Mouse (Mus musculus): ENCODE results near the gene Proser2.

Gene Proser2

DNA sequence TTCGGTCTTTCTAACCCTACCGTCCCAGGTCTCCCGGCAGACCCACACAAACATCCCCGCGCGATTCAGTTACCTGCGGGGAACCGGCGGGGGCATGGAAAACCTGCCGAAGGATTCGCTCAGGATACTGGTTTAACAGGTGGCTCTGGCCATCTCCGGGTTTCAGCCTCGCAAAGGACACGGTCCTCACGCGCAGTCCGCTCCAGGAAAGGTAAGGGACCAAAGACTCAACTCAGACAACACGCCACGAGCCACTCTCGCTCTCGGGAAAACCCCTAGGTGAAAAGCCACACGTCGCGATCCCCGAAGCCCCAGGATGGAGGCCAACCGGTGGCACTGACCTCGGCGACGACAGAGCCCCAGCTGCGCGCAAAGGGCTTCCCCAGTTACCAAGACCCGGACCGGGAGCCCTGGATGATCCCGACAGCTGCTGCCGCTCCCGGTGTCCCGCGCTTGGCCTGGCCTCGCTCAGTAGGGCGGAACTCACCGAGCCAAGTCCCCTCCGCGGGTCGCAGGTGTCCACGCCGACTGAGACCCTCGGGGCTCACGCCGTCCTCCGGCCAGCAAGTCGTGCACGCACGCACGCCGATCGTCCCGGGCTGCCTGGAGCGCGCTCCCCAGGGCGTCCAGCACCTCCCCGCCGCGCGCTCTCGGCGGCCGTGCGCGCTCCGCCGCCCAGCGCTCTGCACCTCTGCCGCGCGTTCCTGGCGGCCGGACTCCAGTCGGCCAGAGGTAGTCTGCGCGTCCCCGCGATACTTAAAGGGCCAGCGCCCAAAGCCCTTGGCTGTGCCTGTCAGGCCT, at the start of gene Proser2:
Proser2 (minus strand) TSS at position 657 of the 801 bp plus-strand sequence.
- peak; percentile 78 to 81 for DNase-seq (ENCODE audit: low spot score in 2 of 2)

DNA sequence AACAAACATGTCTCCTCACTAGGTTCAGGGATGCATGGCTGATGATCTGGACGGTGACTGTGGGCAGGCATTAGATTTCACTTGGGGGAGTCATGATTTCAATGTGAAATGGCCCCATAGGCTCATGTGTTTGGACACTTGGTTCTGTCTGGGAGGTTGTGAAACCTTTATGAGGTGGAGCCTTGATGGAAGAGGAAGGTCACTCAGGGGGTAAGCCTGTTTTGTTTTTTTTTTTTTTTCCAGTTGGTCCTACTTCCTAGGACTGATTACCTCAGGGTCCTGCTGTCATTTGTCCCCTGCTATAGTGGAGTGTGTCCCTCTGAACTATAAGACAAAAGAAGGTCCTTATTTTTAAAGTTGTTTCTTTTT, 49.7 kb upstream of the Proser2 start:
- DNase-seq (ENCODE audit: low spot score in 2 of 2), result no peak

DNA sequence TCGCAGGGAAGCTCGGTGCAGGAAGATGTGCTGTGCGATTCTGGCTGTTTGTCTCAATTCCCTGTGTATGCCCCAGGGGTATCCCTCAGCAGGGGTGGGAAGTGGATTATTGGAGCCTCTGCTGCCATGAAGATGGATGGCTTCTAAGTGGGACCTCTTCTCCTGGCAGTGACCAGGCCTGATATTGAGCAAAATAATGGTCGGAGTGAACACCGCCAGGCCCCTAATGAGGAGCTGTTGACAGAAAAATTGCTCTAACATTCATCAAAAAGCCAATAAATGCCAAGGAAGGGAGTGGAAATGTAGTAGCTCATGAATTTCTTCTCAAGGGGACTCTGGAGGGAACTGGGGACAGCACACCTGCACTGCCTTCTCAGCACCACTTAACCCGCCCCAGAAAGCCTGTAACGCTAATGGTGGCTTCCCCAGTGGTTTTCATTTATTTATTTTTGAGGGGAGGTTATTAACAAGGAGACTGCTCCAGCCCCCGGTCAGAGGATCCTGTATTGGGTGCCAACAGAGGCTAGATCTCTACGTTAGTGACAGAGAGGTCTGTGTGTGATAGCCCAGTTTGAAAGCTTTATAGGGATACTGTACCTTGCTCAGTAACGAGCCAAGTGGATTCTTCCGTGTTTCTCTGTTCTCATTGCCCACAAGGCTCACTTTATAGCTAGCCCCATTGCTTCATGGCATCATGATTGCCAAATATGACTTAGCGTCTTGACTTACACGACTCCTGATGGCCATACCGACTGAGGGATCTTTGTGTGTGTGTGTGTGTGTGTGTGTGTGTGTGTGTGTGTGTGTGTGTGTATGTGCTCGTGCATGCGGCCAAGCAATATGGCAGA, 49.1 kb upstream of the Proser2 start:
- DNase-seq (ENCODE audit: low spot score in 2 of 2), result no peak

DNA sequence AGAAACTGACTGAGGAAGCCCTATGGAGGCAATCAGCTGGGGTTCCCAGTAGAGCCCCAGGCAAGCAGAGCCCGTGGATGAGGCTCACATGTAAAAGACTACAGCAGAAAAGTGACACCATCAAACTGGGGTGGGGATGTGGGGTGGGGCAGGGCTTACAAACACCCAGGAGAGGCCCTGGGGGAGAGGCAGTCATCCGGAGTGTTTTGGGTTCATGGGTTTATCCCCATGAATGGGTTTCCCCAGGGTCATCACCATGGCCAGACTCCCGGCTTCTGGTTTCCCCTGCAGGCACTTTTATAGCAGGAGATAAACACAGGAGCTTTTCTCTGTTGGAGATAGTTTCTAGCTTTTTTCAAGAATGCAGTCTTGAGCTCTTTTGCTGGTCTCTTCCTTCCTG, 43.0 kb upstream of the Proser2 start:
- no peak for DNase-seq (ENCODE audit: low spot score in 2 of 2)

DNA sequence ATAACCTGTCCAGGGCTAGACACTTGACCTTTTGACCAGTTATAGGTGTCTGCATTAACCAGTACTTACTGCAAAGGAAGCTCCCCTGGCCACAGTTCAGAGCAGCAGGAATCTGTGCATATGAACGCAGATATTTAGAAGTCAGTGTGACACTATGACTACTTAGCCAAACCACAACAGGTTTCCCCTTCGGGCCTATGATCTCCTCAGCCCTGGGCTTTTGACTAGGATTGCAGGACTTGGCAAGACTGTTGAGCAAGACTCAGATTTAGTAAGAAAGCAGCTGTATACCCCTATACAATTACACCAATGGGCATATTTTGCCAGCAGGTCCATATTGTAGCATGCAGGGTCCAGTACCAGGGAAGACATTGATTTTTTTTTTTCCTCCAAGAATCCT, 38.5 kb upstream of the Proser2 start:
- DNase-seq (ENCODE audit: low spot score in 2 of 2), result no peak

DNA sequence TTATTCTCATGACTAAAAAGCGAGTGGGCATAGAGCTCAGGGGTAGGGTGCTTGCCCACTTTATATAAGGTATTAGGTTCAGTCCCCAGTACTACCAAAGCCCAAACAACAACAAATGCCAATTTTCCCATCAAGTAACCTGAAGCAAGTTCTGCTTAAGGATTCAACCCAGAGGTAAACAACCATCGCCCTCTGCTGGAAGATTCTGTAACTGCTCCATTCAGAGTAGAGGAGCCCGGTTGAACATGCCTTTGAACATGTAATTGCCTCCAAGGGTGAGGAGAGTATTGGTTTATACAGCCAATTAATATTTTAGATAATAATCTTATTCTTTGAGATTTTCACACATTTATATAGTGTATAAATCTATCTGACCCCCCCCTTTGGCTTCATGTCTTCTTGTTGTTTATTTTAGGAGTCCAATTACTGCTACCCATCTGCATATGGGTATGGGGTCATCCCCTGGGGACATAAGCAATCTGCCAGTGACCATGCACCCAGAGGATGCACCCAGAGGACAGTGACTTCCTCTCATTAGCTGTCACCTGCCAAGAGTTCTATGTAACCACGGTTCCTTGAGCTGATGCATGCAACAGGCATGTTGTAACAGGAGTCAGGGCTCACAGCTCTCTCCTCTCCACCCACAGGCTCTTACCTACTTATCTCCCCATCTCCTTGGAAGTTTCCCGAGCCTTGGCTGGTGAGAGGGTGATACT, 38.0 kb upstream of the Proser2 start:
- DNase-seq (ENCODE audit: low spot score in 2 of 2), result peak; percentile 19 to 59

DNA sequence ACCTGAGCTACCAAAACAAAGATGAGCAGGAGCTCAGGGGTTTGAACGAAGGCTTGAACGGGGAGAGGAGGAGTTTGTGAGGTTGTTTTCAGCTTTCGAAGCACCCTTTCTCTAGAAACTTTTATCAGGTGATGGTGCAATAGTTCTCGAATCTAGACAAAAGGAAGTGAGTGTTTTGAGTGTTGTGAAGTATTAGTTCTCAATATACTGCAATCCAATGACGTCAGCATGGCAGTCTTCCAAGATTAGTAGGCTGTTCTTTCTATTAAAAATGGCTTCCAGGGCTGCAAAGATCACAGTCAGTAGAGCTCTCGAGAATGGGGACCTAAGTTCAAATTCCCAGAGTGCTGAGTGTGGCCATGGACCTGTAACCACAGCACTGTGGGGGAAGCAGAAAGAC, 35.8 kb upstream of the Proser2 start:
- DNase-seq (ENCODE audit: low spot score in 2 of 2), result peak; percentile 10 to 12

DNA sequence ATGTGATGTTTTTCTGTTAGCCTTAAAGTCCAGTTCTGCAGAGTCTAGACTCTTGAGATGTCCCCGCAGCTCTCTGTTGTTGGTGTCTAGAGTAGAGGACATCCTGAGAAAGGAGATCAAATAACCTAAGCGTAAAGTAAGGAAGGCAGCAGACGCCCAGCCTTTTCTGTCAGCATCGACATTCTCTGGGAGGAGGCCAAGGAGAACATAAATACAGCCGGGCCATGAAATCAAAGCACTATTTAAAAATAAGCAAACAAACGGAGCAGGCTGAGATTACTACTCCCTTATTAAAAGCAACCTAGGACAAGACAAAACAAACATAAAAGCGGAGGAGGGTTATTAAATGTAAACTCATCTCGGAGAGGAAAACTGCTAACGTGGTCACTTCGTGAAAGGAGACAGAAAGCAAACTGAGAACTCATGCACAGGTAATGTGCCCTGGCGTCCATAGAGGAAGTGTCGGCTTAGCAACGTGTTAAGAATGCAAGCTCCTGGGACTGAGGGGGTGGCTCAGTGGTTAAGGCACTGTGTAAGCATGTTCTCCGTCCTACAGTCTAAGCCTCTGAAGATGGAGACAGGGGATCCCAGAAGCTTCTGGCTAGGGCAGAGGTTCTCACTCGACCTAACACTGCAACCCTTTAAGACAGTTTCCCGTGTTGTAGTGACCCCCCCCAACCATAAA, 34.7 kb upstream of the Proser2 start:
- DNase-seq (ENCODE audit: low spot score in 2 of 2), result no peak

DNA sequence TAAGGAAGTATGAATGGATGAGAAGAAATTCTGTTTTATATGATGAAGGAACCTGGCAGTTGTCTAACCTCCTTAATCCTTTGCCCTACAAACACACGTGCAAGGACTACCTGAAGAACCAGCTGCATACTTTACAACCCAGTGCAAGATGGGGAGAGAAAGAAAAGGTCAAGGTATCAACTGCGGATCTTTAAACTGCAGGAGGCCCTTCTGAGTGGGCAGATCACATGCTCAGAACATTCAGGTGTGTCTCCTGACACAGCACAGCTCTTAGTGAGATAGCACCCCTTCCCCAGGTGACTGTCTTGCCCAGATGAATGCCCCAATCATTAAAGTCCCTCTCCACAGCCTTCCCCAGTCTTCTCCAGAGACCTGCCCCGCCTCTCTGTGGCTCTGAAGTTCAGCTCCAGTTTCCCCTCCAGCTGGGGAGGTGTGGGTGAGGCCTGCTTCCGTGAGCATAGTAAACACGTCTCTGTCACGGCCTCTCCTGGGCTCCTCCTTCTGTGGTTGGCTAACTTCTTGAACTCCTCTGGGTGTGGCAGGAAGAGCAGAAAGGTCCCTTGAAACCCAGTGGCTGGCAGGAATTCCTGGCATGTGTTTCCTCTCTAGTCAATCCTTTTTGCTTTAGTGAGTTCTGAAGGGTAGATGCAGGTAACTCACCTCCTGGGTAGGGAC, 32.5 kb upstream of the Proser2 start:
- DNase-seq (ENCODE audit: low spot score in 2 of 2), result peak; percentile 4 to 9

DNA sequence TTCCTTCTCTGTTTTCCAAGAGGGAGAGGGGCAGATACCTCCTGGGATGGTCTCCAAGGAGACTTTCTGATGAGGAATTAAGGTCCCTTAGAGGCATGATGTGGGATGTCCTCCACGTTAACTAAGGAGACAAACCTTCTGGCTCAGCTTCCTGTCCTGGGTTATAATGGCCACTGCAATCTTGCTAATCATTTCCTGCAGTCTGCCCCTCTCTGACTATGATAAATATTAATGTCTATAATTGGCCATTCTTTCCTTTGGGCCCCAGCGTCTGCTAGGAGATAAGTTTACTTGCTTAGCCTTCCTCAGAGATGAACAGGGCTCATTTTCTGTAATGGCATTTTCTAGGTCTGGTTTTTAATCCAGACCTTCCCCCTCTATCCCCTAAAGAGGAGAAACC, 29.7 kb upstream of the Proser2 start:
- no peak for DNase-seq (ENCODE audit: low spot score in 2 of 2)

DNA sequence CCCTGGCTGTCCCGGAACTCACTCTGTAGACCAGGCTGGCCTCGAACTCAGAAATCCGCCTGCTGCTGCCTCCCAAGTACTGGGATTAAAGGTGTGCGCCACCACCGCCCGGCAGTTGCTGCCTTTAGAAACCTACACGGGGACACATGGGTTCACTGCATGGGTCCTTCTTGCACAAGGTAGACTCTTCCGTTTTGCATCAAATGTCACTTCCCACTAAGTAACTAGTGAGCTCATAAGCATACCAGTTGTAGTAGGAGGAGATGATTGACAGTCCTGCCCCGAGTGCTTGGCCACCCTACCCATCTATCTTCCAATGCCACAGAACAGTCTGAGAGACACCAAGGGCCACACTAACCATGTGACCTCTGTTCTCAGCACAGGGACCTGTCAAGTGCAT, 29.2 kb upstream of the Proser2 start:
- no peak for DNase-seq (ENCODE audit: low spot score in 2 of 2)

DNA sequence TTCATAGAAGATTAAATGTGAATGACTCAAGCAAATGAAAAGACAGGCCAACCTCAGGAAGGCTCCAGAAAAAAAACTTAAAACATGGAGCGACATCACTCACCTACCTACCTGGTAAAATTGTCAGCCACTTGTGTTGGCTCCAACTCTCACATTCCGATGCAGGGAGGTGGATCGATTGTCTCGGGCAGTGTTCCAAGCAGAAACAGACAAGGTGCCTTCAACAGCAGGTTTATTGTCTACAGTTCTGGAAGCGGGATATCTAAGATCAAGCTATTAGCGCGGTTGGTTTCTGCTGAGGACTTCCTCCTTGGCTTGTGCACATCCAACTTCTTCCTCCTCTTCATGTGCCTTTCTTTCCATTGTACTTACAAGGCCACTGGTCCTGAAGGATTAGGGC, 27.6 kb upstream of the Proser2 start:
- no peak for DNase-seq (ENCODE audit: low spot score in 2 of 2)

DNA sequence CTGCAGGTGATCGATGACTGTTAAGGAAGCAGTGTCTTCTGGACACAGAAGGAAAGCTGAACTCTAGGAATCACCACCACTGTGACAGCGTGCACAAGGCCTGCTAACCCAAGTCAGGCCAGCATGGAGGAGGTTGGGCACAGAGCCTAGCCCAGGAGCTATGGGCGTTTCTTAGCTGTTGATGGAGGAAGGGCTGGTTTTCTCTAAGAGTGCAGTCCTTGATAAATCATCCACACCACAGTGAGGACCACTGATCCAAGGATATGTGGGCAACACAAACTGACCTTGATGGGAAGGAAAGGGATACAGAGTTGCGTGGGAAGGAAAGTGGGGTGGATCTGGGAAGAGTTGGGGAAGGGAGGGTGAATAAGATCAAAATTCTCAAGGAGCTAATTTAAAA, 27.2 kb upstream of the Proser2 start:
- no peak for DNase-seq (ENCODE audit: low spot score in 2 of 2)

DNA sequence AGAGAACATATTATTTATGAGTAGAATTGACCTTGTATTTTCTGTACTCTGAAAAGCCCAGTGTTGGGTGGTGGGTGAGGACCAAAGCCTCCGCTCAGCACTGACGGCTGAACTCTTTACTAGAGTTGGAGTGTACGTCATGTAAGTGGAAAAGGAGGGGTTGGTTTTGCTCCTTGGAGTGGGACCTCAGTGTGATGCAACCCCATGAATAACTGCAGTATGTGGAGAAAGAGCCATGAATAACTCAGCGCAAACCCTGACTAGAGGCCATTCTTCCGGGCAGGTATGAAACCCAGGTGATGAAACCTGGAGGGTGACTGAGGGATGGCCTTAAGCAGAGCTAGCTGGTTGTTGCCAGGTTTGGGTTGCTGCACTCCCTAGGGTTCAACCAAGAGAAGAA, 19.8 kb upstream of the Proser2 start:
- no peak for DNase-seq (ENCODE audit: low spot score in 2 of 2)

DNA sequence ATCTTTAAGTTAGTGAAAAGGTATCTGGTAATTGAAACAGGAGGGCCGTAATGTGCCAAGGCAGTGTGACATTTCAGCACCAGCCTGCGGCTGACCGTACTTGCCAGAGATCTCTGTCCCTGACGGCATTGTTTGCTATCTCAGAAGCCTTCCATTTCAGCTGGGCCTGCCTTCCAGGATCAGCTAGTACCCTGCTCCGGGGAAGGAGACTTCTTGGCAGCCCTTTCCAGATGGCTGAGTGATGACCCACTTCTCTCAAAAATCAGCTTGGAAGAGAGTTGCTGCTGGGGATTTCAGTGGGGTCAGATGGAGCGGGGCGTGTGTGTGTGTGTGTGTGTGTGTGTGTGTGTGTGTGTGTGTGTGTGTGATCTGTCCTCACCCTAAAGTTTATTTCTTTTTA, 16.9 kb upstream of the Proser2 start:
- no peak for DNase-seq (ENCODE audit: low spot score in 2 of 2)

DNA sequence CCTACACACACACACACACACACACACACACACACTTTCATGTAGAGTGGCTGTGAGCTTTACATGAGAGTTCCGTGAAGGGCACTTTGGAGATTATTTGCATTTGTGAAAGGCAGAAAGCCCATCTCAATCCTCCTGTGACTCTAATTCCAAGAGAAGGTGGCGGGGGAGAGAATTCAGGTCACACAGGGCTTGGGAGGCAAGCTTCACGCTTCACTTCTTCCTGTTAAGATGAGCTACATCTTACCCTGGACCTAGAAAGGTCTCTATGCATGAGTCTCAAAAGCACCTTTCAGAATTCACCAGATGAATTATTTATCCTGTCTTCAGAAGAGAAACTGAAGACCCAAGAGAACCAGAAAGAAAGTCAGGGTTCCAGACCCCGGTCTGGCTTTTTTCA, 16.2 kb upstream of the Proser2 start:
- no peak for DNase-seq (ENCODE audit: low spot score in 2 of 2)

DNA sequence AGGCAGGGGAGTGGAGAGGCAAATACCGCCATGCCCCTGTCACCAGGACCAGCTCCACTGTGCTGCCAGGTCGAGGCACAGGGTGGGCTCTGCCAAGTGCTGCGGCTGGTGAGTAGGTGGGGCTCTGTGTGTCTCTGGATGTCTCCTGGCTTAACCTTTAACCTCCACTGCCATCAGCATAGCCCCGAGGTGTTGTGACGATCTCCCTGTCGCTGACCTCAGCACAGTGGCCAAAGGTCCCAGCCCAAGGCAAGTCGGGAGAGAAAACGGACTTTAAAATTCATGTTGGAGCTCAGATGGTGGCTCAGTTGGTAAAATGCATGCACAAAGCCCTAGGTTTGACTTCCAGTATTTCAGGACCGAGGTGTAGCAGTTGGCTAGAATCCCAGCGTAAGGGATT, 15.6 kb upstream of the Proser2 start:
- no peak for DNase-seq (ENCODE audit: low spot score in 2 of 2)

DNA sequence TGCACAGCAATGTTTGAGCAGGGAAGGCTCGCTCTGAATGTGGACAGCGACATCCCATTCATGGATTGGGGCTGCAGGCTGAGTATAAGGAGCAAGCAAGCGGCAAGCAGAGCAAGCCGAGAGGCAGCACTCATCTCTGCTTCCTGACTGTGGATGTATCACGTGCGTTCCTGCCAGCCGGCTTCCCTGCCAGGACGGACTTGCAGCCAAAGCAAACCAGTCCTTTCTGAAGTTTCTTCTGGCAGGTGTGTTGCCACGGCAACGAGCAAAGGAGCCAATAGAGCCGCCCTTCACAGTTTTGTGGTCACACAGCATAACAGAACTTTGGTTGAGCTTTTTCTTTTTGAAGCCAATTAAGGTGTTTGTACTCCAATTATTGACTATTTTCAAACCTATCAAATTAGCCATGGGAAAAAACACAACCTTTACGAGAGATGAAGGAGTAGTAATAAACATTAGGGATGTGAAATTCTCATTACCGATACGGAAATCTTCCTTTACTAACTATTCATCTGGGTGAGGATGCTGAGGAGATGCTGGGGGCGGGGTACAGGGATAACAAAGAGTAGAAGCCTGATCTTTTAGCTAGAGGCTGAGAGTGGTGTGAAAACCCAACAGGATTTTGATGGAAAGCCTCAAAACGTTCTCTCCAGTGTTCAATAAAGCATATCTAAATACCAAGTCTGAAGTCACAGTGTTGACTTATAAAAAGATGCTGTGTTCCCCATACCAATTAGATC, 13.1 kb upstream of the Proser2 start:
- no peak for DNase-seq (ENCODE audit: low spot score in 2 of 2)

DNA sequence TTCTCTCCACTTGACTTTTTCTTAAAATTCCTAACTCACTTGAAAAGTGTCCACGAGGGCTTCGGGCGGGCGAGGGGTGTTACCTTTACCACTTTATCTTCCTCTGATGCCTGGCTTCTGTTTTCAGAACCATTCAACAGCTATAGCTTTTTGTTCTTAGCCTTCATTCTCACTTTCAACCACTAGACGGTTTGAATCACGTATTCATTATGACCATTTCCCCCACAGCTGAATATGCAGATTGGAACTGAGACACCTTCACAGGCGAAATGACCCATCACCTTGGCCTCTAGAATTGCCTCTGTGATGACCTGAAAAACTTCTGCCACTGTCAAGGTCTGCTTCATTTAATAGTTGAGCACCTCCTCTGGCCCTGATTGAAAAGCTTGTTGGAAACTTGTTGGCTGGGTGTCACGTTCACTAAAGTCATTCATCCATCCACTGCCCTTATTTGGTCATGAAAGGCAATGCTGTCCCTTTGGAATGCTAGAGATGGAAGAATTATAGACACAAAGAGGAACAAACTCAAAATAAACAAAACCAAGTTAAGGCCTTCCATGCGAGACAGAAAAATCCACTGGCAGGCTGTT, 10.7 kb upstream of the Proser2 start:
- no peak for DNase-seq (ENCODE audit: low spot score in 2 of 2)

DNA sequence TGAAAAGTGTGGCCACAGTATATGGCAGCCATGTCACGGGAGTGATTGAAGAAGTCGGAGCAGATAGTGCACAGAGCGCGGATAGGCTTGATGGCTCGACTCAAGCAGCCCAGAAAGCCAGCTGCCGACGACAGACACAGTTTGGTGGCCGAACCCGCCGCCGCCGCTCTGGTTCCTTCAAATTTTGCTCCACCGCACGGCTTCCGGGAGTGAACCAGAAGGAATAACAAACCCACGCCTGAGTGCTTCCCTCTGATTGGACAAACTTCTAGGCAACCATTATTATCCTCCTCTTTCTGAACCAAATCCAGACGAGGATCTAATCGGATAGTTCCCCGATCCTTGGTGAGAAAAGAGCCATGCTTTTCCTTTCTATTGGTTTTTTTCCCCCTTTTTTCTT, 3.9 kb upstream of the Proser2 start:
- DNase-seq (ENCODE audit: low spot score in 2 of 2), result no peak
